Mouse (Mus musculus) myocyte (in vitro differentiated cells): ENCODE data around the gene Ctps. TPM values are rescaled to one million over a fixed set of nuclear protein-coding genes. Genes with fewer than 3 reads are reported as not detected.

Experiments
- H3K27me3 ChIP-seq: one replicate; pipeline ENCODE4 v1.6.1; 2011; ENCODE audit not compliant: control insufficient read depth, insufficient read depth, insufficient read length
- H3K36me3 ChIP-seq: one replicate; pipeline ENCODE4 v1.6.1; 2011; ENCODE audit not compliant: control insufficient read depth, insufficient read depth
- H3K4me2 ChIP-seq: one replicate; pipeline ENCODE4 v1.6.1; 2011; ENCODE audit warnings: low read depth, control low read depth
- H3K4me3 ChIP-seq: one replicate; pipeline ENCODE4 v1.5.1; 2011; ENCODE audit warnings: mild to moderate bottlenecking, control low read depth, moderate library complexity
- H3K79me2 ChIP-seq: one replicate; pipeline ENCODE4 v1.6.1; 2011; ENCODE audit not compliant: control insufficient read depth, insufficient read depth
- H3ac ChIP-seq: one replicate; pipeline ENCODE4 v1.6.1; 2011; ENCODE audit not compliant: control insufficient read depth, insufficient read length
- CEBPB ChIP-seq: IDR thresholded peaks from 2 replicates; pipeline ENCODE4 v1.6.1; 2011; ENCODE audit warnings: mild to moderate bottlenecking, moderate library complexity; ENCODE audit not compliant: poor library complexity, insufficient read depth, severe bottlenecking
- E2F4 ChIP-seq: IDR thresholded peaks from one replicate; pipeline ENCODE4 v1.6.1; 2011; ENCODE audit warnings: mild to moderate bottlenecking, control low read depth, moderate library complexity; ENCODE audit not compliant: insufficient read depth
- MAX ChIP-seq: IDR thresholded peaks from one replicate; pipeline ENCODE4 v1.6.1; 2011; ENCODE audit warnings: low read depth, mild to moderate bottlenecking, control low read depth
- MYOD1 ChIP-seq, 3 experiments: IDR thresholded peaks; one replicate each; pipeline ENCODE4 v1.6.1; 2011; ENCODE audit warnings: control low read depth in 2 of 3, low read depth in 2 of 3, mild to moderate bottlenecking in 2 of 3, moderate library complexity in 1 of 3; ENCODE audit not compliant: insufficient read length in 2 of 3, control insufficient read depth in 1 of 3
- MYOG ChIP-seq, 3 experiments: IDR thresholded peaks; one replicate each; pipeline ENCODE4 v1.6.1; 2011; ENCODE audit warnings: control low read depth in 2 of 3, low read depth in 2 of 3, mild to moderate bottlenecking in 2 of 3; ENCODE audit not compliant: insufficient read length in 2 of 3, control insufficient read depth in 1 of 3, insufficient read depth in 1 of 3
- POLR2A ChIP-seq: IDR thresholded peaks from one replicate; pipeline ENCODE4 v1.6.1; 2011; ENCODE audit warnings: low read depth, mild to moderate bottlenecking, control low read depth, moderate library complexity; ENCODE audit not compliant: insufficient read length
- POLR2AphosphoS2 ChIP-seq: IDR thresholded peaks from one replicate; pipeline ENCODE4 v1.6.1; 2011; ENCODE audit warnings: low read depth, control low read depth; ENCODE audit not compliant: insufficient read length
- REST ChIP-seq: IDR thresholded peaks from one replicate; pipeline ENCODE4 v1.6.1; 2011; ENCODE audit warnings: mild to moderate bottlenecking, control low read depth, moderate library complexity; ENCODE audit not compliant: insufficient read depth, insufficient read length
- SRF ChIP-seq: IDR thresholded peaks from one replicate; pipeline ENCODE4 v1.6.1; 2011; ENCODE audit warnings: low read depth; ENCODE audit not compliant: control insufficient read depth, insufficient read length
- TCF12 ChIP-seq: IDR thresholded peaks from one replicate; pipeline ENCODE4 v1.6.1; 2011; ENCODE audit warnings: mild to moderate bottlenecking, control low read depth; ENCODE audit not compliant: poor library complexity, insufficient read depth, severe bottlenecking
- TCF3 ChIP-seq: IDR thresholded peaks from one replicate; pipeline ENCODE4 v1.6.1; 2011; ENCODE audit warnings: low read depth, control low read depth; ENCODE audit not compliant: insufficient read length
- USF1 ChIP-seq: IDR thresholded peaks from one replicate; pipeline ENCODE4 v1.6.1; 2011; ENCODE audit warnings: low read depth, mild to moderate bottlenecking, control low read depth, moderate library complexity
- polyA plus RNA-seq: library from polyadenylated mRNA; unstranded; fragments of >200 nt; fragmentation: generic; extraction: Trizol; gene quantifications from one replicate; pipeline ENCODE4 v1.2.1, GENCODE M21; 2012; ENCODE audit warnings: missing spikeins

Gene Ctps
- polyA plus RNA-seq, 1 experiment, result 38.8 TPM

GRCm38 (mm10) chr4:120521761-120522160 lies 48.3 kb downstream of the Ctps start:
- TF ChIP-seq SRF, result no peak
- TF ChIP-seq CEBPB, result no peak
- no peak for TF ChIP-seq MYOD1 (IDR thresholded peaks at IDR 0.05; ENCODE audit: control insufficient read depth in 1 of 3, insufficient read length in 2 of 3, low read depth in 2 of 3)
- no peak for TF ChIP-seq REST
- no peak for TF ChIP-seq USF1
- TF ChIP-seq TCF3, result no peak
- no peak for TF ChIP-seq POLR2AphosphoS2
- no peak for TF ChIP-seq E2F4
- TF ChIP-seq POLR2A, result no peak
- TF ChIP-seq TCF12, result no peak
- no peak for TF ChIP-seq MAX
- Histone ChIP-seq H3K4me2 (no peak overlapping the region), H3K36me3 (peaks cover 29% of the 10 kb centered on the region), H3ac (no peak overlapping the region), H3K79me2 (no peaks in the 10 kb centered on the region), H3K27me3 (no peaks in the 10 kb centered on the region), H3K4me3 (no peak overlapping the region)

- no peaks in the 10 kb centered on the region for H3K27me3 ChIP-seq
- no peaks in the 10 kb centered on the region for H3K79me2 ChIP-seq
- no peak overlapping the region for H3ac ChIP-seq
- TF ChIP-seq MYOG (IDR thresholded peaks at IDR 0.05; ENCODE audit: control insufficient read depth in 1 of 3, insufficient read depth in 1 of 3, insufficient read length in 2 of 3, low read depth in 2 of 3), result no peak
- TF ChIP-seq USF1, result peak; percentile 86
- H3K4me2 ChIP-seq, result peak overlapping the region; percentile 63
- H3K36me3 ChIP-seq, result peaks cover 16% of the 10 kb centered on the region
- H3K4me3 ChIP-seq, result peak overlapping the region; percentile 4
Observed at GRCm38 (mm10) chr4:120517335-120517734, 52.7 kb downstream of the Ctps start.

- H3K36me3 ChIP-seq, result peaks cover 14% of the 10 kb centered on the region
Observed at GRCm38 (mm10) chr4:120516907-120517306, 53.2 kb downstream of the Ctps start.

GRCm38 (mm10) chr4:120516491-120516890 lies 53.6 kb downstream of the Ctps start:
- TF ChIP-seq POLR2AphosphoS2, result no peak
- no peak for TF ChIP-seq TCF3
- no peak for TF ChIP-seq TCF12
- TF ChIP-seq SRF, result no peak
- TF ChIP-seq MAX, result no peak
- TF ChIP-seq E2F4, result no peak
- TF ChIP-seq MYOG (IDR thresholded peaks at IDR 0.05; ENCODE audit: control insufficient read depth in 1 of 3, insufficient read depth in 1 of 3, insufficient read length in 2 of 3, low read depth in 2 of 3), result no peak
- no peak for TF ChIP-seq REST
- no peak for TF ChIP-seq POLR2A
- Histone ChIP-seq H3K27me3 (no peaks in the 10 kb centered on the region), H3ac (no peak overlapping the region), H3K36me3 (peaks cover 11% of the 10 kb centered on the region), H3K4me2 (peak overlapping the region; percentile 63), H3K79me2 (no peaks in the 10 kb centered on the region), H3K4me3 (no peak overlapping the region)

More at GRCm38 (mm10) chr4:120516907-120517306, 53.2 kb downstream of the Ctps start:
- Histone ChIP-seq H3K27me3 (no peaks in the 10 kb centered on the region), H3K4me3 (peak overlapping the region; percentile 4), H3ac (no peak overlapping the region), H3K4me2 (peak overlapping the region; percentile 63), H3K79me2 (no peaks in the 10 kb centered on the region)
- no peak for TF ChIP-seq MAX

- peaks cover 10% of the 10 kb centered on the region for H3K36me3 ChIP-seq
- H3K4me3 ChIP-seq, result no peak overlapping the region
- H3K79me2 ChIP-seq, result no peaks in the 10 kb centered on the region
- H3K4me2 ChIP-seq, result no peak overlapping the region
- H3ac ChIP-seq, result no peak overlapping the region
- H3K27me3 ChIP-seq, result no peaks in the 10 kb centered on the region
- no peak for TF ChIP-seq CEBPB
- TF ChIP-seq POLR2AphosphoS2, result no peak
- no peak for TF ChIP-seq USF1
- TF ChIP-seq E2F4, result no peak
- no peak for TF ChIP-seq REST
- no peak for TF ChIP-seq MYOD1 (IDR thresholded peaks at IDR 0.05; ENCODE audit: control insufficient read depth in 1 of 3, insufficient read length in 2 of 3, low read depth in 2 of 3)
Observed at GRCm38 (mm10) chr4:120514366-120514765, 55.7 kb downstream of the Ctps start.

GRCm38 (mm10) chr4:120511203-120511602 lies 58.9 kb downstream of the Ctps start:
- H3K27me3 ChIP-seq, result no peaks in the 10 kb centered on the region
- TF ChIP-seq MYOG (IDR thresholded peaks at IDR 0.05; ENCODE audit: control insufficient read depth in 1 of 3, insufficient read depth in 1 of 3, insufficient read length in 2 of 3, low read depth in 2 of 3) (no peak), USF1 (no peak), MAX (no peak), SRF (no peak), TCF12 (no peak), REST (no peak), E2F4 (no peak), POLR2AphosphoS2 (no peak), CEBPB (no peak), TCF3 (no peak), MYOD1 (IDR thresholded peaks at IDR 0.05; ENCODE audit: control insufficient read depth in 1 of 3, insufficient read length in 2 of 3, low read depth in 2 of 3) (no peak), POLR2A (no peak)
- H3K4me3 ChIP-seq, result no peak overlapping the region
- H3K79me2 ChIP-seq, result no peaks in the 10 kb centered on the region
- no peak overlapping the region for H3ac ChIP-seq
- H3K4me2 ChIP-seq, result no peak overlapping the region
- peaks cover 10% of the 10 kb centered on the region for H3K36me3 ChIP-seq
